Mouse (Mus musculus) myocyte (in vitro differentiated cells): ENCODE results near the gene Zkscan1.

Experiments
- E2F4 ChIP-seq: IDR thresholded peaks from one replicate; pipeline ENCODE4 v1.6.1; 2011; ENCODE audit warnings: mild to moderate bottlenecking, control low read depth, moderate library complexity; ENCODE audit not compliant: insufficient read depth
- MAX ChIP-seq: IDR thresholded peaks from one replicate; pipeline ENCODE4 v1.6.1; 2011; ENCODE audit warnings: low read depth, mild to moderate bottlenecking, control low read depth
- MYOG ChIP-seq, 3 experiments: IDR thresholded peaks; one replicate each; pipeline ENCODE4 v1.6.1; 2011; ENCODE audit warnings: control low read depth in 2 of 3, low read depth in 2 of 3, mild to moderate bottlenecking in 2 of 3; ENCODE audit not compliant: insufficient read length in 2 of 3, control insufficient read depth in 1 of 3, insufficient read depth in 1 of 3
- POLR2A ChIP-seq: IDR thresholded peaks from one replicate; pipeline ENCODE4 v1.6.1; 2011; ENCODE audit warnings: low read depth, mild to moderate bottlenecking, control low read depth, moderate library complexity; ENCODE audit not compliant: insufficient read length

DNA sequence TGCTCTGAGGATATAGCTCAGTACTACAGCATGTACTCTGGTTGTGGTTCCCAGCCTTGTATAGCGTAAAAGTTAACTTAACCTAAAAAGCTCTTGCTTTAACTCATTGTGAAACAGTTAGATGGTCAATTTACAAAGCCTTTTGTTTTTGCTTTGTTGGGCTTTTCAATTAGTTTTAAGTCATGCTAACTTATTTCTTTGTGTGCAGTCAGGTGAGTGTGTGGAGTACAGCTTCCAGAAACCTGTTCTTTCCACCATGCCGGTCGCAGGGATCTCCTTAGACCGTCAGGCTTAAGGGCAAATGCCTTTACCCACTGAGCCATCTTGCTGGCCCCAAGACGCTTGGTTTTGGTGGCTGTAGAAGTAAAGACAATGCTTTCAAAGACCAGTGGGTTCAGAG, 5.9 kb downstream of the Zkscan1 start:
- TF ChIP-seq E2F4 (no peak), POLR2A (no peak), MYOG (IDR thresholded peaks at IDR 0.05; ENCODE audit: control insufficient read depth in 1 of 3, insufficient read depth in 1 of 3, insufficient read length in 2 of 3, low read depth in 2 of 3) (no peak), MAX (no peak)
